8 mouse cellular contexts compared by ENCODE assay signal in the genomic region with DNA sequence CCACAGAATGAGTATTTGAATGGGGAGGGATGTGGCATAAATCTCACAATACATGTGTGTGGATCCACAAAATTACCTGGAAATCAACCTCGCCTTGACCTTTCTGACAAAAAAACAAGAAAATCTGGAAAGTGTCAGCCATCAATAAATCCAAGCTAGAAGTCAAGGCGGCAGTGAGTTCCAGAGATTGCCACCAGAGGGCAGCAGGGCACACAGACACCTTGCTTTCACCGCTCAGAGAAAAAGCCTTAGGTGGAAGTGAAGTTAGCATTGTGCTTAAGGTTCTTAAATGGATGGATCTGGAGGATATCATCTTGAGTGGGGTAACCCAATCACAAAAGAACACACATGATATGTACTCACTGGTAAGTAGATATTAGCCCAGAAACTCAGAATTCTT.
DNase-seq lines count a peak whose midpoint lies in the region; ATAC-seq lines count a peak whose summit lies in the region.

No protein-coding gene starts in this region.

- H3K9me3 ChIP-seq in midbrain, embryonic 10.5 days (replicated peaks), result no peaks in the 10 kb centered on the region
- H3K9me3 ChIP-seq in midbrain, embryonic 16.5 days (replicated peaks; ENCODE audit: control insufficient read depth, low read length, poor library complexity, severe bottlenecking), result no peaks in the 10 kb centered on the region
- H3K9me3 ChIP-seq in limb, embryonic 10.5 days (replicated peaks), result no peaks in the 10 kb centered on the region

- H3K4me1 ChIP-seq in midbrain, embryonic 10.5 days, result no peaks in the 10 kb centered on the region
- no peaks in the 10 kb centered on the region for H3K4me1 ChIP-seq in midbrain, embryonic 16.5 days (ENCODE audit: control insufficient read depth, insufficient read depth, low read length)
- peaks cover 37% of the 10 kb centered on the region for H3K4me1 ChIP-seq in limb, embryonic 10.5 days

- H3K36me3 ChIP-seq in midbrain, embryonic 10.5 days, result no peaks in the 10 kb centered on the region
- H3K36me3 ChIP-seq in midbrain, embryonic 16.5 days (ENCODE audit: control insufficient read depth, insufficient read depth, low read length), result no peaks in the 10 kb centered on the region
- no peaks in the 10 kb centered on the region for H3K36me3 ChIP-seq in limb, embryonic 10.5 days

- no peak overlapping the region for H3K4me2 ChIP-seq in midbrain, embryonic 16.5 days (ENCODE audit: low read length)

- peak; percentile 63 for DNase-seq in midbrain, embryonic 10.5 days (ENCODE audit: low spot score)
- peak; percentile 82 for DNase-seq in adrenal gland, postnatal 10 days
- peak; percentile 73 for DNase-seq in embryo, embryonic 11 days
- DNase-seq in hindlimb bud, embryonic 11.5 days (ENCODE audit: extremely low spot score, low read depth, low spot score), result peak; percentile 33
- peak; percentile 83 for DNase-seq in limb, embryonic 10.5 days (ENCODE audit: low spot score)
- DNase-seq in retina, adult 2 months (ENCODE audit: low read depth, low spot score), result peak; percentile 36
- peak; percentile 67 for DNase-seq in urinary bladder, postnatal 14 days (ENCODE audit: low spot score)

- WGBS in midbrain, embryonic 10.5 days, result 17% methylated on average over 3 of the region's 3 CpGs
- WGBS in midbrain, embryonic 16.5 days, result 14% methylated on average over 3 of the region's 3 CpGs
- WGBS in limb, embryonic 10.5 days, result 13% methylated on average over 3 of the region's 3 CpGs

- no peaks in the 10 kb centered on the region for H3K27me3 ChIP-seq in midbrain, embryonic 10.5 days (ENCODE audit: low read depth, poor library complexity, severe bottlenecking)
- no peaks in the 10 kb centered on the region for H3K27me3 ChIP-seq in midbrain, embryonic 16.5 days (ENCODE audit: control insufficient read depth, insufficient read depth, low read depth, low read length)
- no peaks in the 10 kb centered on the region for H3K27me3 ChIP-seq in limb, embryonic 10.5 days (ENCODE audit: low read depth, poor library complexity, severe bottlenecking)

- H3K9ac ChIP-seq in midbrain, embryonic 16.5 days (ENCODE audit: low read depth, low read length), result no peak overlapping the region

- no peak overlapping the region for H3K27ac ChIP-seq in midbrain, embryonic 10.5 days (replicated peaks)
- H3K27ac ChIP-seq in midbrain, embryonic 16.5 days (ENCODE audit: low read length), result no peak overlapping the region
- H3K27ac ChIP-seq in limb, embryonic 10.5 days, result no peak overlapping the region

- no peak overlapping the region for H3K4me3 ChIP-seq in midbrain, embryonic 10.5 days
- no peak overlapping the region for H3K4me3 ChIP-seq in midbrain, embryonic 16.5 days (ENCODE audit: low read depth, low read length)
- H3K4me3 ChIP-seq in limb, embryonic 10.5 days, result no peak overlapping the region

- ATAC-seq in midbrain, embryonic 16.5 days, result no peak; the same call in 1 of the 2 replicates

Comparison
In these comparisons a context has a peak if more than half of its experiments do, and no peak if none do; other contexts are left out.
1. DNase-seq: peak in every context shown above with its lines; median percentile 83 in limb, embryonic 10.5 days; 82 in adrenal gland, postnatal 10 days; 73 in embryo, embryonic 11 days; 67 in urinary bladder, postnatal 14 days; 63 in midbrain, embryonic 10.5 days; 36 in retina, adult 2 months; 33 in hindlimb bud, embryonic 11.5 days.